Mouse (Mus musculus): ENCODE data around the gene Srgap3. TPM values are rescaled to one million over a fixed set of nuclear protein-coding genes. Genes with fewer than 3 reads are reported as not detected.

Srgap3 gene
- polyA plus RNA-seq, 1 experiment from 2014 or later: 0.35 TPM

DNA sequence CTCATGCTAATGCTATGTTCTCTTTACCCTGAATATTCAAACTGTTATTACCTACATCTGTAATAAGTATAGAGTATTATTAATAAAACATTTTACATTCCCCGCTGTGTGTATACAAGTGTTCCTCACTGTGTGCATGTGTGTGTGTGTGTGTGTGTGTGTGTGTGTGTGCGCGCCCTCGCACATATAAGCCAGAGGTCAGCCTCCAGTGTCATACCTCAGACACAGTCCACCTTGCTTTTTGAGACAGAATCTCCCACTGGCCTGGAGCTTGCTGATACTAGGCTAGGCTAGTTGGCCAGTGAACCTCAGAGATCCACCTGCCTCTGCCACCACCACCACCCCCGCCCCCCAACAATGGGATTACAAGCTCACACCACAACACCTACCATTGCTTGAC, 43.3 kb downstream of the Srgap3 start:
- Histone ChIP-seq H3K9ac (replicated peaks; ENCODE audit: low read depth) (no peak overlapping the region), H3K4me3 (ENCODE audit: low read depth, low read length) (no peak overlapping the region), H3K9me3 (ENCODE audit: low read length) (no peaks in the 10 kb centered on the region), H3K27ac (ENCODE audit: low read length) (no peak overlapping the region), H3K4me1 (ENCODE audit: insufficient read depth, low read depth, low read length) (no peaks in the 10 kb centered on the region), H3K27me3 (replicated peaks; ENCODE audit: insufficient read depth, low read length) (no peaks in the 10 kb centered on the region), H3K4me2 (replicated peaks; ENCODE audit: low read depth, low read length) (no peak overlapping the region), H3K36me3 (ENCODE audit: insufficient read depth, low read length) (no peaks in the 10 kb centered on the region)
- ATAC-seq: no peak
- 90% methylated on average over 5 of the region's 5 CpGs for WGBS
- no peak for TF ChIP-seq EP300 (IDR thresholded peaks at IDR 0.05)
- TF ChIP-seq CTCF (IDR thresholded peaks at IDR 0.05): no peak
- no peak for DNase-seq (ENCODE audit: low spot score)

DNA sequence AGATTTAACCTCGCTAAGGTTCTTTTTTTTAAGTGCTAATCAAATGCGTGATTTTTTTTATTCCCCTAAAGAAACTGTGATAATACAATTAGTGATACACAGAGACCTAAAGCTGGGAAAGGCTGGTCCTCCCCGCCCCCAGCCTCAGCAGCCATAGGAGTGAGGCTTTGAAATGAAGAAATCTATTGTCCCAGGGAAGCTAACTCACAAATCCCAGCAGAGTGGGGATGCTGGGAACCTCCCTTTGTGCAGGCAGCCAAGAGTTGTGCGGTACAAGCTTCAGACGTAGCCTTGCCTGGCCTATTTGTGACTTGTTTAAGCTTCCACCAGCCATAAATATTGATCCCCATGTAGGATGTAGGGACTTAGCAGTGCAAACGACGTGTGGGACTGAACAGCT, 43.8 kb downstream of the Srgap3 start:
- Histone ChIP-seq H3K9ac (replicated peaks; ENCODE audit: low read depth) (no peak overlapping the region), H3K27ac (ENCODE audit: low read length) (no peak overlapping the region), H3K27me3 (replicated peaks; ENCODE audit: insufficient read depth, low read length) (no peaks in the 10 kb centered on the region), H3K4me2 (replicated peaks; ENCODE audit: low read depth, low read length) (no peak overlapping the region), H3K36me3 (ENCODE audit: insufficient read depth, low read length) (no peaks in the 10 kb centered on the region), H3K9me3 (ENCODE audit: low read length) (no peaks in the 10 kb centered on the region), H3K4me1 (ENCODE audit: insufficient read depth, low read depth, low read length) (no peaks in the 10 kb centered on the region), H3K4me3 (ENCODE audit: low read depth, low read length) (no peak overlapping the region)
- TF ChIP-seq EP300 (IDR thresholded peaks at IDR 0.05) (no peak), CTCF (IDR thresholded peaks at IDR 0.05) (no peak)
- DNase-seq (ENCODE audit: low spot score) (no peak), ATAC-seq (no peak)
- 38% methylated on average over 7 of the region's 7 CpGs for WGBS

DNA sequence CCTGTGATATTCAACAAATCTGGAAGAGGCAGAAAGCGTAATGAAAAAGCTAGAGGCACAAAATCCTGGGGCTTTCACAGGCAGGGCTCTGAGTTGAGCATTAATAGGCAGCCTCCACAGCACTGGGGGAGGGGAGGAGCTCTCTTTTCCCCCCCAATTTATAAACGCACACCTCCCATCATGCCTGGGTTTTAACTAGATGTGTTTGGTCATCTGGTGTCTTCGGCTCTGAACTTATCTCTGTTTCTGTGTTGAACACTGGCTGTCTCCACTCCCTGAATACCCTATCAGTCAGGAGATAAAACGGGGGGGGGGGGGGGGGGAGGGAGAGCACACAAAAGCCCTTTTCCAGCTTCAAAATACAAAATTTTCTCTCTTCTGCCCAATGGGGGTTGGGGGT, 44.3 kb downstream of the Srgap3 start:
- no peak overlapping the region for H3K27ac ChIP-seq (ENCODE audit: low read length)
- DNase-seq (ENCODE audit: low spot score) (no peak), ATAC-seq (no peak)
- no peak overlapping the region for H3K4me2 ChIP-seq (replicated peaks; ENCODE audit: low read depth, low read length)
- no peaks in the 10 kb centered on the region for H3K4me1 ChIP-seq (ENCODE audit: insufficient read depth, low read depth, low read length)
- no peak overlapping the region for H3K9ac ChIP-seq (replicated peaks; ENCODE audit: low read depth)
- no peaks in the 10 kb centered on the region for H3K27me3 ChIP-seq (replicated peaks; ENCODE audit: insufficient read depth, low read length)
- no peaks in the 10 kb centered on the region for H3K36me3 ChIP-seq (ENCODE audit: insufficient read depth, low read length)
- 40% methylated on average over 4 of the region's 4 CpGs for WGBS
- no peaks in the 10 kb centered on the region for H3K9me3 ChIP-seq (ENCODE audit: low read length)
- H3K4me3 ChIP-seq (ENCODE audit: low read depth, low read length): no peak overlapping the region
- TF ChIP-seq CTCF (IDR thresholded peaks at IDR 0.05) (no peak), EP300 (IDR thresholded peaks at IDR 0.05) (no peak)

DNA sequence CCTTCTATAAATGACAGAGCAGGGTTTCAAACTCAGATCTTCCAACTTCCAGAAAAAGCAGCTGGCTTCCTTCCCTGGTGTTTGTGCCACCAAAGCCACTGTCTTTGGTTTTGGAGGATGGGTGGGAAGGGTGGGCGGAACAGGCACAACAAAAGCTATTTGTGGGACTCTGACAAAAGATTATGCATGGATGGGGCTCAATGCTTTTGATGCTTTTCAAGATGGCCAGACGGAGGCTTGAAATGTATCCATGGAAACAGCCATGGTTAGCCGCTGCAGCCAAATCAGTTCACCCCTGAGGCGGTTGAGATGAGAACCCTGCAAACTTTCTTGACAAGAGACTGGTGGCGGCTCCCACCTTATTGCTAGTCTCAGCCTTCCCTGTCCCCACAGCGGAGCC, 46.8 kb downstream of the Srgap3 start:
- Histone ChIP-seq H3K27me3 (replicated peaks; ENCODE audit: insufficient read depth, low read length) (no peaks in the 10 kb centered on the region), H3K27ac (ENCODE audit: low read length) (no peak overlapping the region), H3K4me3 (ENCODE audit: low read depth, low read length) (no peak overlapping the region), H3K9ac (replicated peaks; ENCODE audit: low read depth) (no peak overlapping the region), H3K4me1 (ENCODE audit: insufficient read depth, low read depth, low read length) (no peaks in the 10 kb centered on the region), H3K9me3 (ENCODE audit: low read length) (no peaks in the 10 kb centered on the region), H3K36me3 (ENCODE audit: insufficient read depth, low read length) (no peaks in the 10 kb centered on the region), H3K4me2 (replicated peaks; ENCODE audit: low read depth, low read length) (no peak overlapping the region)
- no peak for TF ChIP-seq CTCF (IDR thresholded peaks at IDR 0.05)
- no peak for TF ChIP-seq EP300 (IDR thresholded peaks at IDR 0.05)
- no peak for DNase-seq (ENCODE audit: low spot score)
- WGBS: 91% methylated on average over 6 of the region's 6 CpGs
- no peak for ATAC-seq

DNA sequence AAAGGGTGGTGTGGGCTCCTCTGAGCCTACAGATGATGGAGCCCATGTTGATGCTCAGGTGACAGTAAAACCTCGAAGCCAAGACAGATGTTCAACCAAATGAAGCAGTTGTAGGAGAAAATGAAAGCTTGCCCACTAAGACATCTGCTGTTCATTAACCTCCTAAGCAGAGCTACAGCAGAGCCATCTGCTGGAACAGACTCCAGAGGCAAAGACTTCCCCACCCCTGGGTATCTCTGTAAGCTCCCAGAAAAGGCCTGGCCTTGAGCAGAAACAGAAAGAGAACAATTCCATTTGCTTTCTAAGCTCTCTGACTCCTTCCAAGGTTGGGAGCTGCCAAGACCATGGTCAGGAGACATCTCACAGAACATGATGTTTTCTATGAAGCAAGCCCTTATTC, 47.4 kb downstream of the Srgap3 start:
- TF ChIP-seq EP300 (IDR thresholded peaks at IDR 0.05) (no peak), CTCF (IDR thresholded peaks at IDR 0.05) (no peak)
- no peaks in the 10 kb centered on the region for H3K9me3 ChIP-seq (ENCODE audit: low read length)
- WGBS: 59% methylated on average over 1 of the region's 1 CpGs
- no peaks in the 10 kb centered on the region for H3K4me1 ChIP-seq (ENCODE audit: insufficient read depth, low read depth, low read length)
- no peak for DNase-seq (ENCODE audit: low spot score)
- no peak overlapping the region for H3K4me2 ChIP-seq (replicated peaks; ENCODE audit: low read depth, low read length)
- H3K27me3 ChIP-seq (replicated peaks; ENCODE audit: insufficient read depth, low read length): no peaks in the 10 kb centered on the region
- H3K4me3 ChIP-seq (ENCODE audit: low read depth, low read length): no peak overlapping the region
- no peak overlapping the region for H3K27ac ChIP-seq (ENCODE audit: low read length)
- H3K36me3 ChIP-seq (ENCODE audit: insufficient read depth, low read length): no peaks in the 10 kb centered on the region
- no peak for ATAC-seq
- no peak overlapping the region for H3K9ac ChIP-seq (replicated peaks; ENCODE audit: low read depth)

DNA sequence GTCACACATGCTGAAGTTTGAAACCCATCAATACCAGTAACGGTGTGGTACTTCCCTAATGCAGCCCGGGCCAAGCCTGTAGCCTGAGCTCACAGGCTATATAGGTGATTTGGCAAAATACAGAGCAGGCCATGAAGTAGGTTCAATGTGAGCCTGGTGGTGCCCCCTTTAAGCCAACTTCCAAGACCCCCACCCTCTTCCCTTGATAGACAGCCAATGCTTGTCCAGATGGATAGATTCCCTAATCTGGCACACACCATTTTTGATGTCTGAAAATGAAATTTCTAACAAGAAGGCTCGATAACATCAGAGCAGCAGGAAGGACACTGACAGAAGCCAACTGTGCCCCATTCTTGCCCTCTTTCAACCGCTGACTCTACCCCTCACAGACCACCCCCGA, 47.8 kb downstream of the Srgap3 start:
- 66% methylated on average over 5 of the region's 5 CpGs for WGBS
- Histone ChIP-seq H3K4me3 (ENCODE audit: low read depth, low read length) (no peak overlapping the region), H3K9me3 (ENCODE audit: low read length) (no peaks in the 10 kb centered on the region), H3K36me3 (ENCODE audit: insufficient read depth, low read length) (no peaks in the 10 kb centered on the region), H3K4me1 (ENCODE audit: insufficient read depth, low read depth, low read length) (no peaks in the 10 kb centered on the region), H3K27ac (ENCODE audit: low read length) (no peak overlapping the region), H3K9ac (replicated peaks; ENCODE audit: low read depth) (no peak overlapping the region), H3K27me3 (replicated peaks; ENCODE audit: insufficient read depth, low read length) (no peaks in the 10 kb centered on the region), H3K4me2 (replicated peaks; ENCODE audit: low read depth, low read length) (no peak overlapping the region)
- TF ChIP-seq EP300 (IDR thresholded peaks at IDR 0.05) (no peak), CTCF (IDR thresholded peaks at IDR 0.05) (no peak)
- ATAC-seq: no peak
- DNase-seq (ENCODE audit: low spot score): no peak

DNA sequence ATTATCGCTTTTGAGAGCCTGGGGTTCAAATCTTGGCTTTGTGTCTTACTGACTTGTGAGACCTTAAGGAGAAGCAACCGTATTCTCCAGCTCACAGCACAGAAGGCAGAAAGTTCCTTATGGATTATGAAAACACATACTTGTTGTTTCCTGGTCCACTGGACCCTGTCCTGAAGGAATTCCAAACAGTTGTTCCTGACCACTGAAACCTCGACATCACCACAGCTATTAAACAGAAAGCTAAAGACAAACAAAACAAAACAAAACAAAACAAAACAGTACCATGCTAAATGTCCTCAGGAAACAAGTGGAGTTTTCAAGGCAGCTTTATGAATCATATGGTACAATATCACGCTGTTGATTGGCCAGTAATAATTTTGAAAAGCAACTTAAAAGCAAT, 48.6 kb downstream of the Srgap3 start:
- Histone ChIP-seq H3K9ac (replicated peaks; ENCODE audit: low read depth) (no peak overlapping the region), H3K36me3 (ENCODE audit: insufficient read depth, low read length) (no peaks in the 10 kb centered on the region), H3K27ac (ENCODE audit: low read length) (no peak overlapping the region), H3K4me2 (replicated peaks; ENCODE audit: low read depth, low read length) (no peak overlapping the region), H3K4me1 (ENCODE audit: insufficient read depth, low read depth, low read length) (no peaks in the 10 kb centered on the region), H3K4me3 (ENCODE audit: low read depth, low read length) (no peak overlapping the region), H3K9me3 (ENCODE audit: low read length) (no peaks in the 10 kb centered on the region), H3K27me3 (replicated peaks; ENCODE audit: insufficient read depth, low read length) (no peaks in the 10 kb centered on the region)
- no peak for TF ChIP-seq EP300 (IDR thresholded peaks at IDR 0.05)
- TF ChIP-seq CTCF (IDR thresholded peaks at IDR 0.05): no peak
- whole genome bisulfite sequencing: 59% methylated on average over 4 of the region's 4 CpGs
- ATAC-seq (no peak), DNase-seq (ENCODE audit: low spot score) (no peak)

All from lung, postnatal 0 days (tissue).